21 mouse cellular contexts compared by ENCODE assay signal in genomic region chr13:99219586-99219985, GRCm38 (mm10). TPM values are rescaled to one million over a fixed set of nuclear protein-coding genes. Genes with fewer than 3 reads are reported as not detected.
DNase-seq lines count a peak whose midpoint lies in the region; ATAC-seq lines count a peak whose summit lies in the region.
"Had no signal": no experiment of that assay in that cellular context is flagged by ENCODE, and none has a peak within 500 bp of the region (broad histone marks: within the 10 kb centered on the region; RNA-seq: fewer than 3 reads in every experiment).

No protein-coding gene starts in this region.

- H3K36me3 ChIP-seq in midbrain, embryonic 11.5 days (ENCODE audit: control insufficient read depth, insufficient read depth, low read length) = no peaks in the 10 kb centered on the region
- H3K36me3 ChIP-seq in midbrain, embryonic 16.5 days (ENCODE audit: control insufficient read depth, insufficient read depth, low read length) = no peaks in the 10 kb centered on the region
- H3K36me3 ChIP-seq: G1E had no signal

- no peaks in the 10 kb centered on the region for H3K9me3 ChIP-seq in midbrain, embryonic 11.5 days (ENCODE audit: control insufficient read depth, low read length)
- H3K9me3 ChIP-seq in midbrain, embryonic 16.5 days (replicated peaks; ENCODE audit: control insufficient read depth, low read length, poor library complexity, severe bottlenecking) = no peaks in the 10 kb centered on the region
- H3K9me3 ChIP-seq: G1E had no signal

- no peak overlapping the region for H3K27ac ChIP-seq in midbrain, embryonic 11.5 days (ENCODE audit: low read depth, low read length)
- H3K27ac ChIP-seq in midbrain, embryonic 16.5 days (ENCODE audit: low read length) = no peak overlapping the region

- DNase-seq in heart, adult 11 months = peak; percentile 83
- DNase-seq in heart, postnatal 10 days = no peak
- DNase-seq in midbrain, embryonic 11.5 days (ENCODE audit: low spot score, missing footprints) = peak; percentile 80
- DNase-seq: adrenal gland, adult 2 months; adrenal gland, adult 8-10 months; adrenal gland, postnatal 10 days; adrenal gland, postnatal 14 days; adrenal gland, postnatal 25 days; adrenal gland, postnatal 36 days; B cell, adult 2 months; cerebellum, adult 11 months; cerebellum, adult 11-12 months; cerebellum, adult 18-20 months had no signal

- 94% methylated on average over 4 of the region's 4 CpGs for WGBS in midbrain, embryonic 11.5 days
- WGBS in midbrain, embryonic 16.5 days = 96% methylated on average over 4 of the region's 4 CpGs

- ATAC-seq in midbrain, embryonic 11.5 days (ENCODE audit: low FRiP score) = no peak
- ATAC-seq in midbrain, embryonic 16.5 days = no peak
- ATAC-seq: activated CD4-positive, CD25-positive, alpha-beta regulatory T cell, adult 4 months; CD4-positive, CD25-positive, alpha-beta regulatory T cell, adult 4 months; Patski had no signal

- H3K4me3 ChIP-seq in midbrain, embryonic 11.5 days (ENCODE audit: low read depth, low read length) = no peak overlapping the region
- no peak overlapping the region for H3K4me3 ChIP-seq in midbrain, embryonic 16.5 days (ENCODE audit: low read depth, low read length)

- intact Hi-C loops in heart, postnatal 10 days (cut with DNase I) = no loop called here

- peaks cover 2% of the 10 kb centered on the region; the same call in 1 of the 2 replicates for H3K4me1 ChIP-seq in midbrain, embryonic 11.5 days (ENCODE audit: control insufficient read depth, insufficient read depth, low read length)
- no peaks in the 10 kb centered on the region; the same call in 1 of the 2 replicates for H3K4me1 ChIP-seq in midbrain, embryonic 16.5 days (ENCODE audit: control insufficient read depth, insufficient read depth, low read length)

- no peak overlapping the region for H3K4me2 ChIP-seq in midbrain, embryonic 11.5 days
- H3K4me2 ChIP-seq in midbrain, embryonic 16.5 days (ENCODE audit: low read length) = no peak overlapping the region

- H3K27me3 ChIP-seq in midbrain, embryonic 11.5 days (ENCODE audit: control insufficient read depth, insufficient read depth, low read length) = no peaks in the 10 kb centered on the region
- no peaks in the 10 kb centered on the region for H3K27me3 ChIP-seq in midbrain, embryonic 16.5 days (ENCODE audit: control insufficient read depth, insufficient read depth, low read depth, low read length)
- H3K27me3 ChIP-seq: Patski had no signal

- H3K9ac ChIP-seq in midbrain, embryonic 11.5 days (ENCODE audit: low read length) = no peak overlapping the region
- no peak overlapping the region for H3K9ac ChIP-seq in midbrain, embryonic 16.5 days (ENCODE audit: low read depth, low read length)

RNA-seq across cellular contexts. Expression of gene Zfp366, which starts 35.0 kb away (rescaled TPM):
- total RNA-seq in heart, postnatal 10 days (2021) = 10 to 100 TPM; 13.4 to 16.9 TPM
- polyA plus RNA-seq in midbrain, embryonic 11.5 days (2014; fragmentation: Nextera tagmentation; extraction: Ambion mirVana) = 0.75 and 0.87 TPM in 2 replicates
- 0.73 and 0.85 TPM in 2 replicates for polyA plus RNA-seq in midbrain, embryonic 16.5 days (2015; fragmentation: Nextera tagmentation; extraction: Ambion mirVana)
- total RNA-seq: CH12.LX, MEL had no signal
- polyA plus RNA-seq: activated CD4-positive, CD25-positive, alpha-beta regulatory T cell, adult 4 months; C2C12; G1E had no signal

Comparison
In these comparisons a context has a peak if more than half of its experiments do, and no peak if none do; other contexts are left out.
1. DNase-seq: peak in heart, adult 11 months (single experiment) and midbrain, embryonic 11.5 days (single experiment); none in heart, postnatal 10 days (0 of 2).